Mouse (Mus musculus): ENCODE results near the gene Sytl1. TPM values are rescaled to one million over a fixed set of nuclear protein-coding genes. Genes with fewer than 3 reads are reported as not detected.

Sytl1 gene
- polyA plus RNA-seq (2012; rRNA removed; ENCODE audit: low replicate concordance) = 19.4 and 30.3 TPM in 2 replicates

GRCm38 (mm10) chr4:133262882-133263281 is at the start of gene Sytl1:
Sytl1 (minus strand) TSS chr4:133263113.

GRCm38 (mm10) chr4:133277104-133278026 is 14.5 kb upstream of the Sytl1 start, which contains the start of gene Tmem222:
Tmem222 (minus strand) TSS chr4:133277792.

DNA sequence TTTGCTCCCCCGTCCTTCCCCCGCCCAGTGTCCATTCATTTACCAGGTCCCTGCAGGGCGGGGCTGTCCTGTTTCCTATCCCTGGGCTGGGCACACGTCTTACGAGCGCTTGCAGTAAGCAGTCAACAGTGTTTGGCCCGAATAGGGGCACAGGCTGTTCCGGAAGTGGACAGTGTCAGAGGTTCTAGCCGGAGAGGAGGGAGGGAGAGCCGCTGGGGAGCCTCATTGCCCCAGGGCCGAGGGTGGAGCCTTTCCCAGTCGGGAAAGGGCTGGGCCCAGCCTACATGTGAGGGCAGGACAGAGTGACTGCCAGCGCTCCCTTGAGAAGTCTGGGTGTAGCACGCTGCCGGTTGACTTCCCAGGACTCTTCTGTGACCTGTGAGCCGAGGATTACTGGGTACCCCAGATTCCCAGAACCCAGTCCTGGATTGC is 22.4 kb downstream of the Sytl1 start, which contains the start of gene Map3k6:
Map3k6 (plus strand) TSS at position 329 of the 432 bp plus-strand sequence.

DNA sequence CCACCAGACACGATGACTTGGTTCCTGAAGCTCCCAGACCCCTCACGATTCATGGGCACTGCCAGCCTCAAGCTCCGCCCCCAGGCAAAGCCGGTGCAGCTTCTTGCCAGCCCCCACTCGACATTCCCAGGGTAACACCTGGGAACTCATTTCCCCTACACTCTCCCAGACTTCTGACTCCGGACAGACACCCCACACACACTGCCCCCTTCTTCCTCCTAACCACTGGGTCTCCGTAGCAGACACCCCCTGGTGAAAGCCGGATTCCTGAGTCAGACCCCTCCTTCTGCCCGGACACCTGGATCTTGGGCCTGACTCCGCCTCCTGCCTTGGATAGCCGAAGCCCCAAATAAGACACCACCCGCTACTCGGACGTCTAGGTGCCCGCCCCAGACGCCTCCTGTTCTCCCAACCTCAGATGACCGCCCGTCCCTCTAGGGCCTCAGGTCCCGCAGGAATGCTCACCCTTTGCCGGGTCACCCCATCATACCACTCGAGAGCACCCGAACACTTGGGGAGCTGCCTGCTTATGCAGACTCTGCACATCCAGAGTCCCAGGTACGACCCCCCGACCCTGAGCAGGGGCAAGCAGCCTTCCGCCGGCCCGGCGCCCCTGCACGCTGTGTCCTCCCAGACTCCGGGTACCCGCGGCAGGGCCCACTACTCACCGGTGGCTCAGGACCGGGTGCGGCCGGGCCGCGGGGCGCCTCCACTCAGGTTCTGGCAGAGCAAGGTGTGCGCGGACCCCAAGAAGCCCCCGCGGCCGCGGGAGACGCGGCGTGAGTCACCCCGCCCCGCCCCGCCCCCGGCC is 51.0 kb downstream of the Sytl1 start, which contains the start of the genes Cd164l2 and Gpr3:
Cd164l2 (plus strand) TSS at position 381 of the 811 bp plus-strand sequence.
Gpr3 (minus strand) TSS at position 786 of the 811 bp plus-strand sequence.

Other genes starting within 250 kb of the Sytl1 start
- gene Wasf2, start 132.6 kb downstream of the Sytl1 start, polyA plus RNA-seq (2012; rRNA removed; ENCODE audit: low replicate concordance) = 66.0 and 82.7 TPM in 2 replicates
- gene Cd164l2, start 51.0 kb downstream of the Sytl1 start, polyA plus RNA-seq (2012; rRNA removed; ENCODE audit: low replicate concordance) = 27.6 and 30.6 TPM in 2 replicates
- gene Gpr3, start 50.6 kb downstream of the Sytl1 start, polyA plus RNA-seq (2012; rRNA removed; ENCODE audit: low replicate concordance) = 0.59 and 0.90 TPM in 2 replicates
- 21.6 and 24.8 TPM in 2 replicates for gene Map3k6, start 22.3 kb downstream of the Sytl1 start, polyA plus RNA-seq (2012; rRNA removed; ENCODE audit: low replicate concordance)
- gene Tmem222, start 14.7 kb upstream of the Sytl1 start, polyA plus RNA-seq (2012; rRNA removed; ENCODE audit: low replicate concordance) = 73.3 and 109 TPM in 2 replicates
- gene Wdtc1, start 90.4 kb upstream of the Sytl1 start, polyA plus RNA-seq (2012; rRNA removed; ENCODE audit: low replicate concordance) = 57.7 and 67.8 TPM in 2 replicates
- gene Slc9a1, start 106.6 kb upstream of the Sytl1 start, polyA plus RNA-seq (2012; rRNA removed; ENCODE audit: low replicate concordance) = 46.8 and 62.8 TPM in 2 replicates
- gene Tent5b, start 217.0 kb upstream of the Sytl1 start, polyA plus RNA-seq (2012; rRNA removed; ENCODE audit: low replicate concordance) = 2.1 and 3.9 TPM in 2 replicates
- 1.7 and 3.1 TPM in 2 replicates for gene Trnp1, start 235.4 kb upstream of the Sytl1 start, polyA plus RNA-seq (2012; rRNA removed; ENCODE audit: low replicate concordance)